Mouse (Mus musculus) embryonic facial prominence, embryonic 14.5 days (tissue): ENCODE data around the gene Gm4175. TPM values are rescaled to one million over a fixed set of nuclear protein-coding genes. Genes with fewer than 3 reads are reported as not detected.
"Not testable (repeated sequence)": the region's sequence is repeated elsewhere in the genome, so short reads cannot be mapped to it uniquely, and the experiment has no call there.

Experiments used
- ATAC-seq: fragments of 200-750 bp; cut with Nextera tagmentation; 2 replicates; pipeline ENCODE4 v1.8.0; 2017; ENCODE audit warnings: low read depth, moderate number of reproducible peaks, moderate TSS enrichment
- DNase-seq: peaks from one replicate; pipeline ENCODE4 v3.0.0-alpha.2; 2015; ENCODE audit warnings: low spot score
- H3K27ac ChIP-seq: fragments of 300-500 bp; sonication (generic); replicated peaks from 2 replicates; pipeline ENCODE4 v1.5.1; 2014; ENCODE audit warnings: low read depth, mild to moderate bottlenecking, low read length, moderate library complexity
- H3K27me3 ChIP-seq: fragments of 300-500 bp; sonication (generic); replicated peaks from 2 replicates; pipeline ENCODE4 v1.6.1; 2014; ENCODE audit warnings: low read length; ENCODE audit not compliant: control insufficient read depth, insufficient read depth
- H3K36me3 ChIP-seq: fragments of 300-500 bp; sonication (generic); 2 replicates; pipeline ENCODE4 v1.6.1; 2014; ENCODE audit warnings: low read length, mixed read lengths; ENCODE audit not compliant: control insufficient read depth, insufficient read depth
- H3K4me1 ChIP-seq: fragments of 300-500 bp; sonication (generic); 2 replicates; pipeline ENCODE4 v1.6.1; 2014; ENCODE audit warnings: antibody characterized with exemption, low read length; ENCODE audit not compliant: control insufficient read depth, insufficient read depth
- H3K4me2 ChIP-seq: fragments of 300-500 bp; sonication (generic); 2 replicates; pipeline ENCODE4 v1.6.1; 2014; ENCODE audit warnings: low read depth, mild to moderate bottlenecking, low read length, moderate library complexity, mixed read lengths
- H3K4me3 ChIP-seq: fragments of 300-500 bp; sonication (generic); 2 replicates; pipeline ENCODE4 v1.5.1; 2014; ENCODE audit warnings: low read depth, mild to moderate bottlenecking, low read length
- H3K9ac ChIP-seq: fragments of 300-500 bp; sonication (generic); 2 replicates; pipeline ENCODE4 v1.6.1; 2014; ENCODE audit warnings: low read depth, mild to moderate bottlenecking, low read length, moderate library complexity, mixed read lengths
- H3K9me3 ChIP-seq: fragments of 300-500 bp; sonication (generic); 2 replicates; pipeline ENCODE4 v1.6.1; 2016; ENCODE audit warnings: low read length; ENCODE audit not compliant: control insufficient read depth
- WGBS: fragments of 180-500 bp; shearing (Covaris S2); extraction: QIAGEN DNeasy Blood & Tissue Kit; methylation state at CpG from one replicate; pipeline ENCODE4 v1.1.7; 2014; 5-methylcytosine and 5-hydroxymethylcytosine counted together
- polyA plus RNA-seq: library from polyadenylated mRNA; unstranded; fragments of >200 nt; fragmentation: Nextera tagmentation; extraction: Ambion mirVana; gene quantifications from 2 replicates; pipeline ENCODE4 v1.2.1, GENCODE M21; 2014

The Gm4175 gene
- not detected in 2 replicates for polyA plus RNA-seq

DNA sequence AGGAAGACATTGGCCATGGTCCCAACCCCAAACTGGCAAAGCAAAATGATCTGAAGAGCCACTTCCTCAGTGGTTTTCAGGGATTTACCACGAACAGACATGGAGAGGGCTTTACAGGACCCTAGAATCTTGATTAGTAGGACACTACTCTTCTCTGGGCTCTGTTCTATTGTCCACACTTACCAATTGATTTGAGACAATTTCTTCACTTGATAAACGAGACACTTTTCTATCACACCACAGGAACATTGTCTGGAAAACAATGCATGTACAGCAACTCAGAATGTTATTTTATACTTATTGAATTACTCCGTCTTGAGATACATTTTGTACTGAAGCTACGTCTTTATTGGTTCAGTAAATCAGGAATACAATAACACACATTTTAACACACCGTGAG is at the start of gene Gm4175:
Gm4175 (minus strand) TSS at position 101 of the 400 bp plus-strand sequence.
- H3K4me2 ChIP-seq, H3K9ac ChIP-seq, H3K27me3 ChIP-seq, DNase-seq, H3K27ac ChIP-seq, H3K9me3 ChIP-seq, H3K4me3 ChIP-seq, H3K4me1 ChIP-seq, H3K36me3 ChIP-seq, ATAC-seq: not testable (repeated sequence)
- WGBS, result no CpG with 5 or more reads among the region's 5 CpGs

DNA sequence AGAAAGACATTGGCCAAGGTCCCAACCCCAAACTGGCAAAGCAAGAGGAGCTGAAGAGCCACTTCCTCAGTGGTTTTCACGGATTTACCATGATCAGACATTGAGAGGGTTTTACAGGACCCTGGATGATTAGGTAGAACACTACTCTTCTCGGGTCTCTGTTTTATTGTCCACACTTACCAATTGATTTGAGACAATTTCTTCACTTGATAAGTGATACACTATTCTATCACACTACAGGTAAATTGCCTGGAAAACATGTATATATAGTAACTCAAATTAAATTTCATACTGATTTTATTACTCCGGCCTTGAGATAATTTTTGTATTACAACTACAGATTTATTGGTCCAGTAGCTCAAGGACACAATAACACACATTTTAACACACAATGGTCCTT is 35.4 kb upstream of the Gm4175 start, which contains the start of gene Gm4177:
Gm4177 (minus strand) TSS at position 101 of the 400 bp plus-strand sequence.
- H3K9ac ChIP-seq, H3K4me1 ChIP-seq, ATAC-seq, H3K9me3 ChIP-seq, H3K4me3 ChIP-seq, H3K27me3 ChIP-seq, H3K27ac ChIP-seq, H3K36me3 ChIP-seq, H3K4me2 ChIP-seq, DNase-seq: not testable (repeated sequence)
- WGBS, result no CpG with 5 or more reads among the region's 3 CpGs

Other genes starting within 250 kb of the Gm4175 start
- gene Vmn1r130, start 249.7 kb downstream of the Gm4175 start, polyA plus RNA-seq, result not detected in 2 replicates
- not detected in 2 replicates for gene Vmn1r131, start 215.4 kb downstream of the Gm4175 start, polyA plus RNA-seq
- not detected in 2 replicates for gene Vmn1r132, start 147.4 kb downstream of the Gm4175 start, polyA plus RNA-seq
- gene Gm4177, start 35.3 kb upstream of the Gm4175 start, polyA plus RNA-seq, result not detected in 2 replicates
- gene Vmn1r135, start 70.9 kb upstream of the Gm4175 start, polyA plus RNA-seq, result not detected in 2 replicates
- gene Gm5725, start 82.8 kb upstream of the Gm4175 start, polyA plus RNA-seq, result not detected in 2 replicates
- not detected in 2 replicates for gene Gm5891, start 159.8 kb upstream of the Gm4175 start, polyA plus RNA-seq
- gene Vmn1r137, start 233.1 kb upstream of the Gm4175 start, polyA plus RNA-seq, result not detected in 2 replicates